In genomic region chr14:21088731-21089130, GRCm38 (mm10) we compare ENCODE assay signal across 18 mouse cellular contexts. TPM values are rescaled to one million over a fixed set of nuclear protein-coding genes. Genes with fewer than 3 reads are reported as not detected.
DNase-seq lines count a peak whose midpoint lies in the region; ATAC-seq and TF ChIP-seq lines count a peak whose summit lies in the region.
"Had no signal": no experiment of that assay in that cellular context is flagged by ENCODE, and none has a peak within 500 bp of the region (broad histone marks: within the 10 kb centered on the region; RNA-seq: fewer than 3 reads in every experiment).

No protein-coding gene starts in this region.

- no peak for TF ChIP-seq POLR2A in ES-Bruce4 (IDR thresholded peaks at IDR 0.05; ENCODE audit: insufficient read depth, low read length)
- TF ChIP-seq POLR2A in embryonic fibroblast, embryonic 13.5 days (IDR thresholded peaks at IDR 0.05; ENCODE audit: low read depth, low read length): no peak

- WGBS in heart, embryonic 13.5 days: 37% methylated on average over 3 of the region's 3 CpGs
- 27% methylated on average over 3 of the region's 3 CpGs for WGBS in heart, embryonic 11.5 days (ENCODE audit: insufficient replicate concordance)

- H3K36me3 ChIP-seq in heart, embryonic 13.5 days: peaks cover 15% of the 10 kb centered on the region
- H3K36me3 ChIP-seq in heart, embryonic 11.5 days (ENCODE audit: control insufficient read depth, insufficient read depth, low read length): peaks cover 4% of the 10 kb centered on the region; the same call in 1 of the 2 replicates
- 0 out of 2 replicates have a peak, but pooled peaks cover 6% of the 10 kb centered on the region for H3K36me3 ChIP-seq in ES-Bruce4 (ENCODE audit: control insufficient read depth, insufficient read depth, low read length, poor library complexity, severe bottlenecking)

- no peak for TF ChIP-seq CTCF in ES-Bruce4 (IDR thresholded peaks at IDR 0.05; ENCODE audit: low read depth, low read length)
- TF ChIP-seq CTCF in embryonic fibroblast, embryonic 13.5 days (IDR thresholded peaks at IDR 0.05; ENCODE audit: borderline replicate concordance, insufficient read depth, low read length): no peak

- no peaks in the 10 kb centered on the region for H3K27me3 ChIP-seq in heart, embryonic 13.5 days (replicated peaks)
- no peaks in the 10 kb centered on the region for H3K27me3 ChIP-seq in heart, embryonic 11.5 days (ENCODE audit: control insufficient read depth, insufficient read depth, low read length)
- H3K27me3 ChIP-seq in ES-Bruce4 (ENCODE audit: control insufficient read depth, insufficient read depth, low read length, poor library complexity, severe bottlenecking): no peaks in the 10 kb centered on the region
- H3K27me3 ChIP-seq: forebrain, embryonic 13.5 days; megakaryocyte, embryonic 14.5 days had no signal

- H3K9ac ChIP-seq in heart, embryonic 13.5 days: no peak overlapping the region
- H3K9ac ChIP-seq in heart, embryonic 11.5 days (ENCODE audit: low read depth, low read length): no peak overlapping the region
- no peak overlapping the region for H3K9ac ChIP-seq in ES-Bruce4 (ENCODE audit: low read depth, poor library complexity, severe bottlenecking)
- H3K9ac ChIP-seq: forebrain, embryonic 13.5 days; liver, embryonic 14.5 days had no signal

- H3K4me2 ChIP-seq in heart, embryonic 13.5 days: 0 out of 2 replicates have a peak overlapping the region, but pooled peaks have one; percentile 6
- H3K4me2 ChIP-seq in heart, embryonic 11.5 days: no peak overlapping the region
- H3K4me2 ChIP-seq: forebrain, embryonic 13.5 days had no signal

- peak; percentile 98 for DNase-seq in R1 (ENCODE audit: low read depth, low spot score)
- no peak for DNase-seq in urinary bladder, postnatal 4 days (ENCODE audit: low spot score in 2 of 2)
- DNase-seq in left cerebral cortex, adult 11 months (ENCODE audit: low spot score): no peak
- DNase-seq: adrenal gland, postnatal 14 days; cerebellum, adult 8-10 months; kidney, adult 9 months; kidney, postnatal 36 days; lung, postnatal 10 days; thymus, postnatal 4 days had no signal

- TF ChIP-seq EP300 in ES-Bruce4 (IDR thresholded peaks at IDR 0.05; ENCODE audit: insufficient read depth, low read depth, low read length): peak; percentile 79; the same call in 1 of the 2 replicates

- H3K9me3 ChIP-seq in heart, embryonic 13.5 days: no peaks in the 10 kb centered on the region
- no peaks in the 10 kb centered on the region for H3K9me3 ChIP-seq in heart, embryonic 11.5 days (replicated peaks; ENCODE audit: control insufficient read depth, low read length)
- H3K9me3 ChIP-seq in ES-Bruce4 (replicated peaks; ENCODE audit: control insufficient read depth, insufficient read depth, low read length, poor library complexity, severe bottlenecking): no peaks in the 10 kb centered on the region
- H3K9me3 ChIP-seq: forebrain, embryonic 13.5 days; G1E; megakaryocyte, embryonic 14.5 days had no signal

- no peak overlapping the region for H3K4me3 ChIP-seq in heart, embryonic 13.5 days
- no peak overlapping the region for H3K4me3 ChIP-seq in heart, embryonic 11.5 days (ENCODE audit: low read depth, low read length)
- no peak overlapping the region for H3K4me3 ChIP-seq in ES-Bruce4 (ENCODE audit: low read depth, low read length)
- H3K4me3 ChIP-seq in embryonic fibroblast, embryonic 13.5 days (ENCODE audit: insufficient read depth, low read length): no peak overlapping the region
- H3K4me3 ChIP-seq: forebrain, embryonic 13.5 days; megakaryocyte, embryonic 14.5 days had no signal

- peak overlapping the region; percentile 89 for H3K27ac ChIP-seq in heart, embryonic 13.5 days (replicated peaks)
- H3K27ac ChIP-seq in heart, embryonic 11.5 days (ENCODE audit: low read depth, low read length): no peak overlapping the region
- peak overlapping the region; percentile 96 for H3K27ac ChIP-seq in ES-Bruce4 (ENCODE audit: insufficient read depth, low read length)
- H3K27ac ChIP-seq in embryonic fibroblast, embryonic 13.5 days (ENCODE audit: insufficient read depth, low read length): peak overlapping the region; percentile 95
- H3K27ac ChIP-seq: forebrain, embryonic 13.5 days; liver, embryonic 14.5 days had no signal

- H3K4me1 ChIP-seq in heart, embryonic 13.5 days: peaks cover 53% of the 10 kb centered on the region
- peaks cover 45% of the 10 kb centered on the region for H3K4me1 ChIP-seq in heart, embryonic 11.5 days (ENCODE audit: control insufficient read depth, insufficient read depth, low read length)
- H3K4me1 ChIP-seq in ES-Bruce4 (ENCODE audit: control insufficient read depth, insufficient read depth, low read length): no peaks in the 10 kb centered on the region
- H3K4me1 ChIP-seq in embryonic fibroblast, embryonic 13.5 days (ENCODE audit: control insufficient read depth, insufficient read depth, low read length): peaks cover 18% of the 10 kb centered on the region

- ATAC-seq in heart, embryonic 13.5 days (ENCODE audit: extremely low read depth, insufficient number of reproducible peaks, low FRiP score, low TSS enrichment): no peak
- no peak for ATAC-seq in heart, embryonic 11.5 days (replicated peaks; ENCODE audit: insufficient number of reproducible peaks, low FRiP score, low TSS enrichment)
- ATAC-seq: forebrain, embryonic 13.5 days; midbrain, embryonic 16.5 days had no signal

RNA-seq across cellular contexts. Expression of gene Adk, which starts 36.4 kb away (rescaled TPM):
- polyA plus RNA-seq in heart, embryonic 13.5 days (2015; fragmentation: Nextera tagmentation; extraction: Ambion mirVana): 242 and 253 TPM in 2 replicates
- polyA plus RNA-seq in heart, embryonic 11.5 days (2014; fragmentation: Nextera tagmentation; extraction: Ambion mirVana): 261 and 271 TPM in 2 replicates
- 110 and 117 TPM in 2 replicates for polyA plus RNA-seq in ES-Bruce4 (2011; ENCODE audit: insufficient read depth, insufficient read length, low read depth, missing spikeins)
- polyA plus RNA-seq in embryonic fibroblast, embryonic 13.5 days (2011; ENCODE audit: insufficient read length, low read depth, missing spikeins): 114 and 117 TPM in 2 replicates

RNA-seq across cellular contexts. Expression of gene Ap3m1, which starts 36.4 kb away (rescaled TPM):
- polyA plus RNA-seq in heart, embryonic 13.5 days (2015; fragmentation: Nextera tagmentation; extraction: Ambion mirVana): 59.6 and 64.6 TPM in 2 replicates
- 84.6 and 98.0 TPM in 2 replicates for polyA plus RNA-seq in heart, embryonic 11.5 days (2014; fragmentation: Nextera tagmentation; extraction: Ambion mirVana)
- polyA plus RNA-seq in ES-Bruce4 (2011; ENCODE audit: insufficient read depth, insufficient read length, low read depth, missing spikeins): 103 and 107 TPM in 2 replicates
- polyA plus RNA-seq in embryonic fibroblast, embryonic 13.5 days (2011; ENCODE audit: insufficient read length, low read depth, missing spikeins): 99.0 and 102 TPM in 2 replicates
